Mouse (Mus musculus) 3T3-L1 (cell line): ENCODE results near the gene Csf2rb.
"Not testable (repeated sequence)": the region's sequence is repeated elsewhere in the genome, so short reads cannot be mapped to it uniquely, and the experiment has no call there.

Experiments
- DNase-seq: peaks from one replicate; pipeline ENCODE4 v3.0.0-alpha.2; 2015; ENCODE audit warnings: low read depth, low spot score

Gene Csf2rb

DNA sequence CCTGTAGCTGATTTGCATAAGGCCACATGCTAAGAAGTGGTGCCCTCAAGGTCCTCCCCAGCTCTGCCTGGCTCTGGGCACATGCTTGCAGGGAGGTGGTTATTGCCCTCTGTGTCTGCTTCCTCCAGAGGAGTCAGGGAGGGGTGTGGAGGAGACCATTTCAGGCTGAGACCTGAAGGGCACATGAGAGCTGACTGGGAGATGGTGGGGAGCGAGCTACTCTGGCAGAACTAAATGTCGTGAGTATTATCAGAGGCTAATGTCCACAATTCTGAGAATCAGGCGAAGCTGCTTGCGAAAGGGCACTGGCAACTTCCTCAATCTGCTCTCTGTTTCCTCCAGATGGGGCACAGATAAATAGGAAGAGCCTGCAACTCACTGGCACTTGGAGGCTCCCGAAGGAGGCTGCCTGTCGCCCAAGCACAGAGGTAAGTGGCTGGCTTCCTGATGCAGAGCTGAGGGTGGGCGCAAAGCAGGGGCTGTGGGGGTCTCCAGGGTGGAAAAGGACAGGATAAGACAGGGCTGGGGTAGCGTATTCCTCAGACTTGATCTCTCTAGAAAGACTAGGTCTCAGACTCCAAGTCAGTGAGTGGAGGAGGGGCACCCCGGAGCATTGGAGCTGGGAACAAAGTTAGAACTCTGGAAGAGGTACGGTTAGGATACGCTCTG lies at the start of gene Csf2rb:
Gene Csf2rb, plus strand, starts transcription at position 82 of the 669 bp plus-strand sequence.
- DNase-seq = no peak

DNA sequence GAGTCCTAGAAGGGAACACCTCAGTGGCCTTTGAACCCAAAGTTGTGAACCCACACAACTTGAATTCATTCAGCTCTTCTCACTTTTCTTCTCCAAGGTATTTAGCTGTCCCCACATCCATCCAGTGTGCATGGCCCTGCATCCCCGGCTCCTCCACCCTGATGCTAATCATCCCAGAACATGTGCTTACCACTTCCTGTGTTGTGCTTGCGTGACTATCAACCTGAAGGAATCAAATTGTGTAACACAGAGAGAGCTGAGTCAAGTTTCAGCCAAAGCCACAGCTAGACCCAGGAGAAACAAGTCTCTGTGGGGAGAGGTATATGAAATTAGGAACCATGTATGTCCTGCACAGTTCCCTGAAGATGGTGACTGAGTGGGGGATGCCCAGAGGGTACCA lies 47.2 kb upstream of the Csf2rb start:
- no peak for DNase-seq

DNA sequence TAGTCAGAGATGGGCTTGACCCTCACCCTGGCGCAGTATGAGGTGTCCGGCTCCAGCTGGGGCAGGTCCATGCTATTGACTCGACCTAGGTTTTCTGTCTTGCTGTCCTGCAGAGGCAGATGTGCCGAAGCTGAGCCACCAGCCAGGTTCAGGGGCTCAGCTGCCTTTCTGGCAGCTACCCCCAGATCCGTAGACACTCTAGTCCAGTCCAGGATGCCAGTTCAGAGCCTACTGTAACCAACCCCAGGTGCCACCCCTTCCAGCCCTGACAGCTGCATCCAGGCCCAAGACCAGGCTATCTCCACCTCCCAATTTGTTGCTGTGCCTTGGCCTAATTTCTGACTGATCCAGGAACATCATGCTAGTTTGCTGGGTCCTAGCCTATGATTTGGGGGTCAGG lies 37.6 kb upstream of the Csf2rb start:
- no peak for DNase-seq

DNA sequence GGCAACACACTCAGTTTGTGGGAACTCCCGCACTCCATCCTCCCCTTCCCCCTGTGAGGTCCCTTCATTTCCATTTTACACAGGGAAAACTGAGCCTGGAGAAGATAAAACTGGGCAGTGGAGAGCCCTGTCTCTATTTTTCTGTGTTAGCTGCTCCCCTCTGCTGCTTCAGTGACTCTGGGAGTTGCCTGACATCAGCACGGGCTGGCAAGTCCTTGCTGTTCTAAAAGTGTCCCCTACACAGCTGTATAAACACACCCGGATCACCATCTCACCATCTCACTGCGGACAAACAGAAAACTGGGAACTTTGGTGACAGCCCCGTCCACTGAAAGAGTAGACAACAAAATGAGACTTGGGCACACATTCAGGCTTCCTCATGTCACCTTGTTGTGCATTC lies 35.8 kb upstream of the Csf2rb start:
- not testable (repeated sequence) for DNase-seq

DNA sequence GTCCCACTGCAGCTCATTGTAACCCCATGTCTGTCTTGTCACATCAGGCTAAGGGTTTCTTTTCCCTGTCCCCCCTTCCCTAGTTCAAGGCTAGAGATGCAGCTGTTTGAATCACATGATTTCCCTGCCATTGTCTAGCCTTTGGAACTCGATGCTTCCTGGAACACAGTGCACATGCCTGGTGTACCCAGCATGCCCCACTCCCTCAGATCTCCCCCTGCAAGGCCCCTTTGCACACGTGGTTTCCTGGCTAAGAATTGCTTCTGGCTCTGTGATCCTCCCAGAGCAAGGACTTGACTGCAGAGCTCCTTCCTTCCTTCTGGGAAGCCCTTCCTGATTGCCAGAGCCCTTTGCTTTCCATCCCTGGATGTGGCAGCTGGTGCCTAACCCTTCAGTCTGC lies 32.3 kb upstream of the Csf2rb start:
- DNase-seq = not testable (repeated sequence)

DNA sequence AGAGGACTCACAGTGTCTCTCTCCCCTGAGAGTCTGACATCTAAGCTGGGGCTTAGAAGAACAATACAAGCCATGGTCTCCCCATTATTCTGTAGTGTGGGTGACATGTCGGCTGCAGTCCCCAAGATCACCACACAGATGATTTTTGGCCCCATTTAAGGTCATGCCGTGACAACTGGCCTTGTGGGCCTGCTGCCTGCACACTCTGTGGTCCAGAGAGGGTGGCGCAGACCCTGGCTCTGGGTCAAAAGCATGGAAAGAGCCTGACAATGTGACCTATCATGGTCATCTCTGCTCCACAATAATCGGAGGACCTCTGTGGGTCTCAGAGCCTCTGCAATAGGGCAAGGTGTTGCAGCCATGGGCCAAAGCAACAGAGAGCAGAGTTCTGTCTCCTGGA lies 31.8 kb upstream of the Csf2rb start:
- no peak for DNase-seq

DNA sequence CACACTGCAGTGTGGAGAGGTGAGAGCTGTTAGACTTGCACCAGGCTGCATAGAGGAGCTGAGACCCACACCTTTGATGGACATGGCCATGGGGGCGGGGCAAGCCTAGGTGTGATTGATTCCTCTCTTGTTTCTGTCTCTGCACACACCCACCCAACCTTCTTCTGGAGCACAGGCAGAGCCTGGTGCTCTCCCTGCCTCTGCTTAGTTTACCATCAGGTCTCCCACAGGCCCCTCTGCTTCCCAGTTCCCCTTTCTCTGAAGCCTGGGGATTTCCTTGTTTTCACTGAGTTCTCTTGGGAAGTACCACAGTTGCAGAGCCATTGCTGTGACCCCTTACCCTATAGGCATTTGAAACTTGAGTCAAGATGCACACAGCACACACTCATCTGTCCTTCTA lies 27.0 kb upstream of the Csf2rb start:
- DNase-seq = no peak

DNA sequence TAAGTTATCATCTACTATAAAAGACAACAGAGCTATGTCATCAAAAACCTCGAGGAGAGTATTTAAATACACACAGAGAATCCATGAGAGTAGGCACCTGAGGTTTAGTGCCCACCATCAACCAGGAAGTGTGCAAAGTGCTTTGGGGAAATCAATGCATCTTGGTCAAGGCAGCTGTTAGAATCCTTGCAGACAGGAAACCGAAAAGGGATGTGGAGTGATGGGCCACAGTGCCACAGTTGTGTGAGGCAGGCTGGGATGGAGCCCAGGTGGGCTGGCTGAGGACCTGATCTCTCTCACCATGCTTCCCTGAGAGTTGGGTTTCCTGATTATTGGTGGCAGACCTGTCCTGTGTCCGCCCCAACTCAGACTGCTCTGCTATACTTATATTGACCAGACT lies 25.9 kb upstream of the Csf2rb start:
- no peak for DNase-seq

DNA sequence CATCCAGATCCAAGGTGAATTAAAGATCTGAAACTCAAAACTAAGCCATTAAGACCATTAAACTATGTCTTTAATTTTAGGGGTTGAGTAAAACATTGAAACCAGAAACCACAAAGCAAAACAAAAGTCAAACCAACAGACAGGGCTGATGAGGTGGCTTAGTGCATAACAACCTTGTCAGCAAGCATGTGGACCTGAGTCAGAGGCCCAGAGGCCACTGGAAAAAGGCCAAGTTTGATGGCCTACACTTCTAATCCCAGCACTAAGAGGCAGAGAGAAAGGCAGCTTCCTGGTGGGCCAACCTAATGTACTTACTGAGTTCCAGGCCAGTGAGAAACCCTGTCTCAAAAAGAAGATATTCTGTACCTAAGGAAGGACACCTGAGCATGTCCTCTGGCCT lies 24.8 kb upstream of the Csf2rb start:
- peak; percentile 63 for DNase-seq

DNA sequence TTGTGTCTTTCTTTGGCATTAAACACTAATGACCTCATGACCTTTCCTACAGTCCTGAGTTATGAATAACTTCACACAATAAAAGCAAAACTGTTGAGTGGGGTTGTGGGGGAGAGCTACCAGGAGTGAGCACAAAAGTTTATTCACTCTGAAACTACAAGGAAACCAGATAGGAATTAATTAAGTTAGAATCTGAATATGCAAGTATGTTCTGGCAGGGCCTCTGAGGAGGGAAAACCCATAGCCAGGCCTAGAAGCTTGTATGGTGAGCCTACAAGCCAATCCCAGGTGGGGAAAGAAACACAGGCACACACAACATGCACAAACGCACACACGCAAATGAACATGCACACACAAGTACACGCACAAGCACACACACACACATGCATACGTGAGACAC lies 22.8 kb upstream of the Csf2rb start:
- no peak for DNase-seq

DNA sequence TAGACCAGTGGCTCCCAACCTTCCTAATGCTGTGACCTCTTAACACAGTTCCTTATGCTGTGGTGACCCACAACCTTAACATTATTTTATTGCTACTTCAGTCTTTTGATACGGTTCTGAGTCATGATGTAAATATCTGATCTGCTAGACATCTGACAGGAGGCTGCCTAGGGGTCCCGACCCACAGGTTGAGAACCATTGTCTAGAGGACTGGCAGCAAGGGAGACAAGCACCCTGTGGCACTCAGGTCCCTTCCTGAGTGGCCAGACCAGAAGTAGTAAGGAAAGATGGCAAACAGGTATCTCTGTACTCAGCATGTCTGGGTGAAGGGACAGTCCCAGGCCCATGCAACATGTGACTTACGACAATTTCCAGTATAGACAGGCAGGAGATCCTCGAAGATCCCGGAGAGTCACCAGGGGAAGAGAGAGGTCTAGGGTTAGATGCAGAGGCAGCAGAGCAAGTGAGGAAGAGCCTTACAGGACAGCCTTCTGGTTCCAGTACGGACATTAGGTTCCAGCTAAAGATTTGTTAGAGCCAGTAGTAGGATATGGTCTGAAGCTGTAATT lies 21.8 kb upstream of the Csf2rb start:
- no peak for DNase-seq

DNA sequence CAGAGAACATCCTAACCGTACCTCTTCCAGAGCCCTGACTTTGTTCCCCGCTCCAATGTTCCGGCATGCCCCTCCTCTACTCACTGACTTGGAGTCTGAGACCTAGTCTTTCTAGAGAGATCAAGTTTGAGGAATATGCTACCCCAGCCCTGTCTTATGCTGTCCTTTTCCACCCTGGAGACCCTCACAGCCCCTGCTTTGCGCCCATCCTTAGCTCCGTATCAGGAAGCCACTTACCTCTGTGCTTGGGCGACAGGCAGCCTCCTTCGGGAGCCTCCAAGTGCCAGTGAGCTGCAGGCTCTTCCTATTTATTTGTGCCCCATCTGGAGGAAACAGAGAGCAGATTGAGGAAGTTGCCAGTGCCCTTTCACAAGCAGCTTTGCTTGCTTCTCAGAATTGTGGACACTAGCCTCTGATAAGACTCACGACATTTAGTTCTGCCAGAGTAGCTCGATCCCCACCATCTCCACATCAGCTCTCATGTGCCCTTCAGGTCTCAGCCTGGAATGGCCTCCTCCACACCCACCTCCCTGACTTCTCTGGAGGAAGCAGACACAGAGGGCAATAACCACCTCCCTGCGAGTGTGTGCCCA lies 20.1 kb upstream of the Csf2rb start, which contains the start of gene Csf2rb2:
Gene Csf2rb2, minus strand, starts transcription at position 381 of the 593 bp plus-strand sequence.
- DNase-seq = no peak

DNA sequence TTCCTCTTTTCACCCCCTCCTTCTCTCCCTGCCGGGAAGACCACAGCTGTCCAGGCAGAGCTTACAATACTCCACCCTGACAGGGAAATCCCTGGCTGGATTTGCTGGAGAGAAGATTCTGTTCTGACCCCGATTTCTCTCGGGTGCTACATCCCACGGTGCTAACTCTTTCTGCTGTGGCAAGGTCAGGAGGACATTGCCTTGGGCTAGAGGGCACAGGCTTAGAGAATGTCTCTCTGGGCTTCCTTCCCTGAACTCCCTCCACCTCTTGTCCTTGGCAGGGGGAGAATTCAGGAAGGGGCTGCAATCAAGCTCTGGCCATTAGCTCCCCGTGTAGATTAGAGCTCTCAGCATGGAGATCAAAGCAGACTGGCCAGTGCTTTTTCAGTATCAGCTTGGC lies 15.7 kb upstream of the Csf2rb start:
- DNase-seq = no peak

DNA sequence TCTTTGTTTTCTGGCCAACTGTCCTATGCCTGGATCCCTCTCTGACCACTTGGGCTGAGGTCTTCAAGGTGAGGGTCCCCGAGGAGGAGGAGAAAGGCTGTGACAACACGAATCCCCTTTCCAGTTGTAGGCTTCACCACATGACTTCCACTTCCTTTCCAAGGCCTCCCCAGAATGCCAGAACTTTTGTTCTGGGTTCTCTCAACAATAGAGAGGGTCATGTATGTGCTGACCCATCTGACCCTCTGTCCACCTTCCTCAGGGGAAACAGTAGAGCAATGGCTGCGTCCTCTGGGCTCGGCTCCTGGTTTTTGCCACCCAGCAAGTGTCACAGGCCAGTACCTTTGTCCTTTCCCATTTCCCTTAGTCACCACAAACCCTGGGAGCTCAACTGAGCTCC lies 14.6 kb upstream of the Csf2rb start:
- DNase-seq = no peak

DNA sequence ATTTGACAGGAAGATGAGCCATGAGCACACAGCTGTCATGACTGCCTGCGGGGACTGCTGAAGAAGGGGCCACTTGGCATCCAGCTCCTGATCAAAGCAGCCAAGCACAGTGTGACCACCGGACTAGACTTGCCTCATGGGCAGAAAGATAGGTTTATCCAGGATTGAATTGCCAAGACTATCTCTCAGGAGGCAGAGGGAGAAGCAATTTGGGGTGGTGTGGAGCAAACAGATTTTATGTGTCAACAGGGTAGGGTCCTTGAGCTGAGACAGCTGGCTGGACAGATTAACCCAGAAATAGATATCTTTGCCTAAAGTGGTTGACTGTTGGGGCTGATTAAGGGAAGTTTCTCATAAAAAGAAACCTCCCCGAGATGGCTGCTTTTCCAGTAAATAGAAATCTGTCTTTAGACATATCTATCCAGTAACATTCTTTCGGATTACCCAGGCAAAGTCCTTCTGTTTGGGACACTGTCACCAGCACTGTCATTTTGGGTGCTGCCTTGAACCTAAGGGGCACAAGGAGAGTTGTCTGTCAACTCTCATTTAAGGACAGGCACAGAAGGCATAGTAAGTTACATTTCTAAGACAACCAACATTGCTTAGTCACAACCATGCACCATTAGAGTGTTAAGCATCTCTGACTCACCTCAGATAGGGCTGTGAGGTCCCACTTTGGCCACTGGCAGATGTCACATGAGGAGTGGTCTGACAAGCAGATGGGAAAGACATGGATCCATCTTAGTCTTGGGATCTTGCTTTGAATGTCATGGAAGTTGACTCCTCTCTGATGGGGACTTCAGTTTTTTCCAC lies 12.9 kb upstream of the Csf2rb start:
- not testable (repeated sequence) for DNase-seq

DNA sequence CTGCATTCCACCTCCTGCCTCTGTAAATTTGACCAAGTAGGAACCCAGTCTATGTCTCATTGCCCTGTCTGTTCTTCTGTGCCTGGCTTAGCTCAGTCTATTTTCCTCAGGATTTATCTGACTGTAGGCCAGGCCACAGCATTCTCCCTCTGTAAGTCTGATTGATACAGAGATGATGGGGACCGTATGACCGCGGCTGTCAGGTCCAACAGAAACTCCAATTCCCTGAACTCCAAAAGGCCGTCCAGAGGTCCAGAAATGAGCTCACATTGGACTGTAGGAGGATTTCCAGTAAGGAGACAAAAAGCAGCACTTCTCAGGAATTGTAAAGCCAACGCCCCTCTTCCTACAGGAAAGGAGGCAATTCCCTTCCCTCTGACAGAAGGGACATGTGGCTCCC lies 11.9 kb upstream of the Csf2rb start:
- DNase-seq = not testable (repeated sequence)

DNA sequence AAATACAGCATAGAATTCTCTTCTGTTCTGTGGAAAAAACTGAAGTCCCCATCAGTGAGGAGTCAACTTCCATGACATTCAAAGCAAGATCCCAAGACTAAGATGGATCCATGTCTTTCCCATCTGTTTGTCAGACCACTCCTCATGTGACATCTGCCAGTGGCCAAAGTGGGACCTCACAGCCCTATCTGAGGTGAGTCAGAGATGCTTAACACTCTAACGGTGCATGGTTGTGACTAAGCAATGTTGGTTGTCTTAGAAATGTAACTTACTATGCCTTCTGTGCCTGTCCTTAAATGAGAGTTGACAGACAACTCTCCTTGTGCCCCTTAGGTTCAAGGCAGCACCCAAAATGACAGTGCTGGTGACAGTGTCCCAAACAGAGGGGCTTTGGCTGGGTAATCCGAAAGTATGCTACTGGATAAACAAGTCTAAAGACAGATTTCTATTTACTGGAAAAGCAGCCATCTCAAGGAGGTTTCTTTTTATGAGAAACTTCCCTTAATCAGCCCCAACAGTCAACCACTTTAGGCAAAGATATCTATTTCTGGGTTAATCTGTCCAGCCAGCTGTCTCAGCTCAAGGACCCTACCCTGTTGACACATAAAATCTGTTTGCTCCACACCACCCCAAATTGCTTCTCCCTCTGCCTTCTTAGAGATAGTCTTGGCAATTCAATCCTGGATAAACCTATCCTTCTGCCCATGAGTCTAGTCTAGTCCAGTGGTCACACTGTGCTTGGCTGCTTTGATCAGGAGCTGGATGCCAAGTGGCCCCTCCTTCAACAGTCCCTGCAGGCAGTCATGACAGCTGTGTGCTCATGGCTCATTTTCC lies 7.0 kb upstream of the Csf2rb start:
- not testable (repeated sequence) for DNase-seq

DNA sequence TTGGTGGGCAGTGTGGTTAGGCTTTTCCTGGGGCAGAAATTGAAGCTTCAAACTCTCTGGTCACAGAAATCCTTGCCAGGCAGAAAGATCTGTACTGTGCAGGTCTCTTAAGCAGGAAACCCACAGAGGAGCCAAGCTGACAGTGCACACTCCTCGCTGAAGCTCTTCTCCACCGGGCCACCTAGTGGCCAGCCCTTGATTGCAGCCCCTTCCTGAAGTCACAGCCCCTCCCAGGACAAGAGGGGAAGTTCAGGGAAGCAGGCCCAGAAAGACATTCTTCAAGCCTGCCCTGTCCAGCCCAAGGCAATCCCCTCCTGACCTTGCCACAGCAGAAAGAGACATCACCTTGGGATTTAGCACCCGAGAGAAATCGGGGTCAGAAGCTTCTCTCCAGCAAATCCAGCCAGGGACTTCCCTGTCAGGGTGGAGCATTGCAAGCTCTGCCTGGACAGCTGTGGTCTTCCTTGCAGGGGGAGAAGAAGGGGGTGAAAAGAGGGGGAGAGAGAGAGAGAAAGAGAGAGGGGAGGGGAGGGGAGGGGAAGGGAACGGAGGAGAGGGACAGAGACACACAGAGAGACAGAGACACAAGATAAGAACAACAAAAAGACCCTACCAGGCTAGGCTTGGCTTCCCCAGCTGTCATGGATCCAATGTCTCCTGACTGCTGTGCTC lies 4.6 kb upstream of the Csf2rb start:
- DNase-seq = peak; percentile 74

DNA sequence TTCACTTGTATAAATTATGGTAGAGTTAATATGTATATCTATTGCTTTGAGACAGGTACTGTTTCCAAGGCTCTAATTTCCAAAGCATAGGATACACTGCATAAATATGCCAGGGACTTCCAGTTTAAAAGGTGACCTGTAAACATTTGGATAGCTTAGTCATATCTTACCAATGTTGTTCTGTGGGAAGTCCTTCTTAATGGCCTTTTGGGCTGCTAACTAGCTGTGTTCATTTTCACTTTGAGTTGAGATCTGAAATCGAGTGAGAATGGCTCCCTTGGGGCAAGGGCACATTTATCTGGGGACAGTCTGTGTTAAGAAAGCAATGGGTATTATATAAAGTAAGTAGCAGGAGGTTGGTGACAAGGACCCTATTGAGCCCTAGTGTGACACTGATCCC lies 2.2 kb upstream of the Csf2rb start:
- no peak for DNase-seq

DNA sequence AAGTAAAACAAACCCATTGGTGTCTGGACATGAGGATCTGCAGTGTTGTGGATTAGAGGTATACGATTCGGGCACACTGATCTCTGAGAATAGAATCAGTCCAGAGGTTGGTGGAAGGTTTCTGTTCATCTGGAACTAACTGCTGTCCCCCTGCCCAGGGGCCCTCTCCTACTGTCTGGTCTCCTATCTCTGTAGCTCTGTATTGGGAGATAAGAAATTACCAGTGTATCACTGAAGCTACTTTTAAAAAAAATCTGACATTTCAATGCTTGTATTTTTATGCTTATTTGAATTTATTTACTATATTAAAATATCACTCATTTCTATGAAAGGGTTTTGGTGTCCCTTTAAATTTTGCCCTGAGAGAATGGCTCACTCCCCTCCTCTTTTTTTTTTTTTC lies 1.3 kb upstream of the Csf2rb start:
- no peak for DNase-seq

DNA sequence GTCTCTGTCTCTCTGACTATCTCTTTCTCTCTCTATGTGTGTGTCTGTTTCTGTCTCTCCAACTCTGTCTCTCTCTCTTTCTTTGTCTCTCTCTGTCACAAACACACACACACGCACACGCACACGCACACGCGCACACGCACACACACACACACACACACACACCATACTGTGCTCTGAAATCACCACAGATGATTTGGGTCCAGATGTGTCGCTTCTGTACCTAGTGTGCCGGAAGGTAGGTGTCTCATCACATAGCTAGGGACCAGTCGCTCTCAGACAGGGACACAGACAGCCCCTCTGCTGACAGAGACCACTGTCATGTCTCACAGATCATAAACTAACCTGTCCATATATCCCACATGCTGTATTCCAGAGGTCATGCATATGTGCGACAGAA lies 1.2 kb downstream of the Csf2rb start:
- no peak for DNase-seq
